Mouse (Mus musculus) MEL (cell line): ENCODE data around the gene Omp. TPM values are rescaled to one million over a fixed set of nuclear protein-coding genes. Genes with fewer than 3 reads are reported as not detected.

Experiments
- DNase-seq: peaks from one replicate; pipeline ENCODE4 v3.0.0; 2011; ENCODE audit warnings: low read depth, low spot score
- H3K27ac ChIP-seq: 2 replicates; pipeline ENCODE4 v1.5.1; 2012; ENCODE audit warnings: low read depth, mild to moderate bottlenecking, control low read depth, low read length, moderate library complexity; ENCODE audit not compliant: control insufficient read depth
- H3K27me3 ChIP-seq, 2 experiments: fragments of 150-350 bp in 1 of 2; sonication (generic) in 1 of 2; 2 replicates each; pipeline ENCODE4 v1.6.1; 2012; ENCODE audit warnings: low read length in 2 of 2, mild to moderate bottlenecking in 2 of 2, improper control_type of control experiment in 1 of 2, moderate library complexity in 1 of 2; ENCODE audit not compliant: insufficient read depth in 2 of 2, control insufficient read depth in 1 of 2
- H3K36me3 ChIP-seq, 2 experiments: 2 replicates each; pipeline ENCODE4 v1.6.1; 2012 to 2014; ENCODE audit warnings: low read length in 2 of 2, improper control_type of control experiment in 1 of 2, inconsistent platforms in 1 of 2, mild to moderate bottlenecking in 1 of 2; ENCODE audit not compliant: insufficient read depth in 2 of 2, control insufficient read depth in 1 of 2
- H3K4me1 ChIP-seq, 2 experiments: fragments of 150-350 bp in 1 of 2; sonication (generic) in 1 of 2; 2 replicates each; pipeline ENCODE4 v1.6.1; 2012; ENCODE audit warnings: low read length in 2 of 2, improper control_type of control experiment in 1 of 2, mild to moderate bottlenecking in 1 of 2; ENCODE audit not compliant: insufficient read depth in 2 of 2, control insufficient read depth in 1 of 2
- H3K4me3 ChIP-seq, 2 experiments: fragments of 150-350 bp in 1 of 2; sonication (generic) in 1 of 2; 2 replicates each; pipeline ENCODE4 v1.5.1; 2012; ENCODE audit warnings: low read depth in 2 of 2, low read length in 2 of 2, mild to moderate bottlenecking in 2 of 2, moderate library complexity in 2 of 2, control low read depth in 1 of 2, improper control_type of control experiment in 1 of 2; ENCODE audit not compliant: control insufficient read depth in 1 of 2, insufficient read depth in 1 of 2
- H3K79me2 ChIP-seq: 2 replicates; pipeline ENCODE4 v1.6.1; 2012; ENCODE audit warnings: mild to moderate bottlenecking, low read length, moderate library complexity; ENCODE audit not compliant: control insufficient read depth, poor library complexity, insufficient read depth
- H3K9ac ChIP-seq: 2 replicates; pipeline ENCODE4 v1.6.1; 2012; ENCODE audit warnings: low read depth, mild to moderate bottlenecking, control low read depth, low read length, moderate library complexity; ENCODE audit not compliant: control insufficient read depth, poor library complexity, severe bottlenecking
- H3K9me3 ChIP-seq: fragments of 150-350 bp; sonication (generic); replicated peaks from 2 replicates; pipeline ENCODE4 v1.6.1; 2012; ENCODE audit warnings: mild to moderate bottlenecking, low read length, improper control_type of control experiment, moderate library complexity; ENCODE audit not compliant: insufficient read depth
- BHLHE40 ChIP-seq: IDR thresholded peaks from 2 replicates; pipeline ENCODE4 v1.6.1; 2012; ENCODE audit warnings: low read depth, mild to moderate bottlenecking, inconsistent platforms, low read length, improper control_type of control experiment, borderline replicate concordance
- CTCF ChIP-seq, 3 experiments: IDR thresholded peaks in 2 of 3; conservative IDR thresholded peaks in 1 of 3; 2 replicates each; pipeline ENCODE4 v1.5.1; 2011 to 2012; ENCODE audit warnings: low read length in 3 of 3, low read depth in 2 of 3, mild to moderate bottlenecking in 2 of 3, improper control_type of control experiment in 1 of 3, inconsistent platforms in 1 of 3, mixed read lengths in 1 of 3, moderate library complexity in 1 of 3; ENCODE audit not compliant: control insufficient read depth in 1 of 3, insufficient read depth in 1 of 3, poor library complexity in 1 of 3, severe bottlenecking in 1 of 3
- E2F4 ChIP-seq: IDR thresholded peaks from 2 replicates; pipeline ENCODE4 v1.6.1; 2011; ENCODE audit warnings: low read depth, low read length, improper control_type of control experiment, borderline replicate concordance
- ETS1 ChIP-seq: IDR thresholded peaks from 2 replicates; pipeline ENCODE4 v1.6.1; 2012; ENCODE audit warnings: low read depth, mild to moderate bottlenecking, inconsistent platforms, low read length, improper control_type of control experiment, moderate library complexity
- GABPA ChIP-seq: IDR thresholded peaks from 2 replicates; pipeline ENCODE4 v1.6.1; 2012; ENCODE audit warnings: low read depth, mild to moderate bottlenecking, inconsistent platforms, low read length, improper control_type of control experiment, moderate library complexity
- JUND ChIP-seq: IDR thresholded peaks from 2 replicates; pipeline ENCODE4 v1.6.1; 2011; ENCODE audit warnings: low read depth, mild to moderate bottlenecking, improper control_type of control experiment, low read length
- MAFK ChIP-seq: IDR thresholded peaks from 2 replicates; pipeline ENCODE4 v1.6.1; 2011; ENCODE audit warnings: low read depth, mild to moderate bottlenecking, low read length, improper control_type of control experiment, borderline replicate concordance
- MAX ChIP-seq: IDR thresholded peaks from 2 replicates; pipeline ENCODE4 v1.6.1; 2011; ENCODE audit warnings: low read length, improper control_type of control experiment
- MEF2A ChIP-seq: IDR thresholded peaks from 2 replicates; pipeline ENCODE4 v1.6.1; 2014; ENCODE audit warnings: low read depth, mild to moderate bottlenecking, inconsistent platforms, low read length, improper control_type of control experiment; ENCODE audit not compliant: poor library complexity, insufficient replicate concordance, severe bottlenecking; ENCODE audit errors: extremely low read depth
- MXI1 ChIP-seq: IDR thresholded peaks from 2 replicates; pipeline ENCODE4 v1.6.1; 2011; ENCODE audit warnings: mild to moderate bottlenecking, low read depth, low read length, improper control_type of control experiment
- MYB ChIP-seq: IDR thresholded peaks from 2 replicates; pipeline ENCODE4 v1.6.1; 2011; ENCODE audit warnings: mild to moderate bottlenecking, low read depth, low read length, improper control_type of control experiment
- NELFE ChIP-seq: IDR thresholded peaks from 2 replicates; pipeline ENCODE4 v1.6.1; 2011; ENCODE audit warnings: low read depth, low read length, improper control_type of control experiment
- NRF1 ChIP-seq: IDR thresholded peaks from 2 replicates; pipeline ENCODE4 v1.6.1; 2014; ENCODE audit warnings: low read depth, mild to moderate bottlenecking, inconsistent platforms, low read length, improper control_type of control experiment, moderate library complexity; ENCODE audit not compliant: poor library complexity, insufficient read depth, severe bottlenecking
- POLR2A ChIP-seq, 2 experiments: IDR thresholded peaks; 2 replicates each; pipeline ENCODE4 v1.6.1; 2011 to 2012; ENCODE audit warnings: low read length in 2 of 2, mild to moderate bottlenecking in 2 of 2, control low read depth in 1 of 2, improper control_type of control experiment in 1 of 2, low read depth in 1 of 2, moderate library complexity in 1 of 2; ENCODE audit not compliant: control insufficient read depth in 1 of 2, insufficient read depth in 1 of 2, poor library complexity in 1 of 2
- POLR2AphosphoS2 ChIP-seq: IDR thresholded peaks from 2 replicates; pipeline ENCODE4 v1.6.1; 2011; ENCODE audit warnings: low read length, improper control_type of control experiment
- RCOR1 ChIP-seq: IDR thresholded peaks from 2 replicates; pipeline ENCODE4 v1.6.1; 2012; ENCODE audit warnings: low read depth, mild to moderate bottlenecking, inconsistent platforms, low read length, improper control_type of control experiment
- SMC3 ChIP-seq: IDR thresholded peaks from 2 replicates; pipeline ENCODE4 v1.6.1; 2011; ENCODE audit warnings: low read depth, low read length, improper control_type of control experiment
- TBP ChIP-seq: IDR thresholded peaks from 2 replicates; pipeline ENCODE4 v1.8.0; 2011; ENCODE audit warnings: low read depth, low read length, improper control_type of control experiment
- TCF12 ChIP-seq: IDR thresholded peaks from 2 replicates; pipeline ENCODE4 v1.6.1; 2014; ENCODE audit warnings: low read depth, mild to moderate bottlenecking, inconsistent platforms, low read length, improper control_type of control experiment, moderate library complexity
- USF1 ChIP-seq: IDR thresholded peaks from 2 replicates; pipeline ENCODE4 v1.6.1; 2014; ENCODE audit warnings: low read depth, mild to moderate bottlenecking, inconsistent platforms, low read length, improper control_type of control experiment, moderate library complexity
- USF2 ChIP-seq, 2 experiments: IDR thresholded peaks; 2 replicates each; pipeline ENCODE4 v1.6.1; 2011 to 2012; ENCODE audit warnings: improper control_type of control experiment in 2 of 2, low read length in 2 of 2, borderline replicate concordance in 1 of 2, inconsistent platforms in 1 of 2, low read depth in 1 of 2, mild to moderate bottlenecking in 1 of 2; ENCODE audit not compliant: insufficient read depth in 1 of 2
- ZNF384 ChIP-seq: IDR thresholded peaks from 2 replicates; pipeline ENCODE4 v1.6.1; 2012; ENCODE audit warnings: low read depth, mild to moderate bottlenecking, inconsistent platforms, low read length, improper control_type of control experiment
- polyA plus RNA-seq, 2 experiments: library from polyadenylated mRNA; stranded (reverse) in 1 of 2; unstranded in 1 of 2; fragments of >175 nt in 1 of 2; fragments of >200 nt in 1 of 2; gene quantifications; 2 replicates each; pipeline versions ENCODE4 v1.2.1 to v1.2.4; 2012; ENCODE audit warnings: low replicate concordance in 2 of 2, low read depth in 1 of 2; ENCODE audit not compliant: insufficient read length in 2 of 2, insufficient read depth in 1 of 2, missing spikeins in 1 of 2
- total RNA-seq: library from RNA; depleted of rRNA; stranded (reverse); fragments of 300-350 nt; gene quantifications from 2 replicates; pipeline ENCODE4 v1.2.3, GENCODE M21; 2012

Omp gene
- total and polyA plus RNA-seq, 3 experiments: 0.07 to 0.08 TPM; not detected in 1

DNA sequence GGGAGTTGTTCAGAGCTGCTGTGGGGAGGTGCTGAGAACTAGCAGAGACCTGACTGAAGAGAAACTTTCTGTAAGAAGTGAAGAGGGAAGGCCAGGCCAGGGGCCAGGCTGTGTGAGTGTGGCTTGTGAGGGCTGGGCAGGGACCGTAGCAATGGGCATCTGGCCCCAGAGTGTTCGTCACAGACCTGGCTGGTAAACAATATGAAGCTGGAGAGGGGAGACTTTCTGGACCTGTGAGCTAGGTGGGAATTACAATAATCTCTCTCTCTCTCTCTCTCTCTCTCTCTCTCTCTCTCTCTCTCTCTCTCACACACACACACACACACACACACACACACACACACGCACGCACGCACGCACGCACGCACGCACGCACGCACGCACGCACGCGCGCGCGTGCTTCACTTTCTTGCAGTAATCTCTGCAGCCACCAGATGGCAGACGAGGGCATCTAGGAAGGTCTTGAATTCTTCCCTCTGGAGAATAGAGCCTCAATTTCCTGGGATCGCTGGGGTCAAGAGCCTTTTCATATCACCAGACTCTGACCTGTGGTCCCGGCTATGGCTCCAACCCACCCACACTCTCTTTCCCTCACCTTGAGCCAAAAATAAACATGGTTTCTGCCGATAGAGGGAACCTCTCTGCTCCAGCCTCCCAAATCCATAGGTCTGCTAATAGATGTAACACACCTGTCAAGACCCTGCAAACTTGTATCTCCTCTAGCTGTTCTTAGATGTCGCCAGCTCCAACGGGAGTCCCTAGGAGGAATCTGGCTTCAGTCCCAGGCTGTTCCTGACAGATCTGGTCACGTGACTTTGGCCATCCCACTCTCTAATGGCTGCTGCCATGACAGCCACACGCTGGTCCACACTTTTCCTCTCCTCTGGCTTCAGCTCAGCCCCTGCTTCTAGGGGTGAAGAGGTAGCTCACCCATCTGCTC is 42.0 kb downstream of the Omp start:
- Histone ChIP-seq H3K9me3 (no peaks in the 10 kb centered on the region), H3K4me3 (peak overlapping the region in 1 of 2 experiments; percentile 16; a peak in 3 of 4 replicates), H3K27ac (no peak overlapping the region), H3K9ac (peak overlapping the region; percentile 34; the same call in 1 of the 2 replicates), H3K4me1 (no peaks in the 10 kb centered on the region), H3K79me2 (no peaks in the 10 kb centered on the region), H3K27me3 (no peaks in the 10 kb centered on the region), H3K36me3 (no peaks in the 10 kb centered on the region)
- 0 out of 2 replicates have a peak, but pooled peaks have one; percentile 17 for TF ChIP-seq NRF1
- no peak for TF ChIP-seq TBP
- peak; percentile 41 for TF ChIP-seq SMC3
- TF ChIP-seq CTCF (IDR thresholded peaks at IDR 0.05 in 2 of 3, conservative IDR thresholded peaks at IDR 0.05 in 1 of 3; ENCODE audit: control insufficient read depth in 1 of 3, insufficient read depth in 1 of 3, low read depth in 2 of 3, low read length in 3 of 3, poor library complexity in 1 of 3, severe bottlenecking in 1 of 3): peak; percentile 45 to 48 (median 47)
- TF ChIP-seq E2F4: no peak
- TF ChIP-seq JUND: peak; percentile 79; the same call in 1 of the 2 replicates
- no peak for TF ChIP-seq POLR2A (IDR thresholded peaks at IDR 0.05; ENCODE audit: control insufficient read depth in 1 of 2, insufficient read depth in 1 of 2, low read depth in 1 of 2, low read length in 2 of 2, poor library complexity in 1 of 2)
- no peak for TF ChIP-seq MYB
- no peak for TF ChIP-seq ZNF384
- peak; percentile 80 for TF ChIP-seq USF1
- TF ChIP-seq GABPA: no peak
- no peak for TF ChIP-seq TCF12
- no peak for TF ChIP-seq ETS1
- TF ChIP-seq RCOR1: no peak
- TF ChIP-seq BHLHE40: no peak
- TF ChIP-seq POLR2AphosphoS2: no peak
- TF ChIP-seq MAX: no peak
- TF ChIP-seq MEF2A: no peak
- TF ChIP-seq MXI1: no peak
- no peak for TF ChIP-seq NELFE
- no peak for TF ChIP-seq MAFK
- 0 out of 4 replicates have a peak, but pooled peaks of 1 of the 2 experiments have one; percentile 14 for TF ChIP-seq USF2 (IDR thresholded peaks at IDR 0.05; ENCODE audit: borderline replicate concordance in 1 of 2, insufficient read depth in 1 of 2, low read depth in 1 of 2, low read length in 2 of 2)
- DNase-seq: peak; percentile 74
